Comparison of ENCODE assay signal across 10 mouse cellular contexts in genomic region chr9:83349905-83350304, GRCm38 (mm10).
A peak's percentile ranks its signal among the peaks of the same experiment; 100 is the strongest.
DNase-seq lines count a peak whose midpoint lies in the region; ATAC-seq and TF ChIP-seq lines count a peak whose summit lies in the region.
"Had no signal": no experiment of that assay in that cellular context is flagged by ENCODE, and none has a peak within 500 bp of the region (broad histone marks: within the 10 kb centered on the region; RNA-seq: fewer than 3 reads in every experiment).

No protein-coding gene starts in this region.

- no peaks in the 10 kb centered on the region for H3K36me3 ChIP-seq in forebrain, embryonic 10.5 days (replicated peaks)
- no peaks in the 10 kb centered on the region for H3K36me3 ChIP-seq in forebrain, embryonic 16.5 days (ENCODE audit: control insufficient read depth, insufficient read depth)
- no peaks in the 10 kb centered on the region for H3K36me3 ChIP-seq in lung, embryonic 15.5 days
- no peaks in the 10 kb centered on the region for H3K36me3 ChIP-seq in hindbrain, postnatal 0 days (ENCODE audit: insufficient read depth, low read length)

- H3K4me3 ChIP-seq in forebrain, embryonic 10.5 days, result no peak overlapping the region
- no peak overlapping the region for H3K4me3 ChIP-seq in forebrain, embryonic 16.5 days (replicated peaks; ENCODE audit: low read length)
- no peak overlapping the region for H3K4me3 ChIP-seq in lung, embryonic 15.5 days
- no peak overlapping the region for H3K4me3 ChIP-seq in hindbrain, postnatal 0 days (ENCODE audit: low read length)
- H3K4me3 ChIP-seq in olfactory bulb, adult 2 months (ENCODE audit: insufficient read depth, low read depth, low read length), result no peak overlapping the region

- 16% methylated on average over 1 of the region's 1 CpGs for WGBS in forebrain, embryonic 10.5 days
- WGBS in forebrain, embryonic 16.5 days, result 0% methylated on average over 1 of the region's 1 CpGs
- WGBS in lung, embryonic 15.5 days, result 0% methylated on average over 1 of the region's 1 CpGs
- WGBS in hindbrain, postnatal 0 days, result 10% methylated on average over 1 of the region's 1 CpGs
- 37% methylated on average over 1 of the region's 1 CpGs for WGBS in olfactory bulb, adult 2 months

- peaks cover 34% of the 10 kb centered on the region for H3K4me1 ChIP-seq in forebrain, embryonic 10.5 days
- peaks cover 7% of the 10 kb centered on the region for H3K4me1 ChIP-seq in forebrain, embryonic 16.5 days (replicated peaks; ENCODE audit: control insufficient read depth, insufficient read depth, low read length)
- H3K4me1 ChIP-seq in lung, embryonic 15.5 days, result peaks cover 25% of the 10 kb centered on the region
- peaks cover 16% of the 10 kb centered on the region; the same call in 1 of the 2 replicates for H3K4me1 ChIP-seq in hindbrain, postnatal 0 days (ENCODE audit: insufficient read depth, low read length)
- peaks cover 3% of the 10 kb centered on the region for H3K4me1 ChIP-seq in olfactory bulb, adult 2 months (ENCODE audit: control insufficient read depth, insufficient read depth, low read length)

- DNase-seq in forebrain, embryonic 10.5 days (ENCODE audit: extremely low spot score, low spot score), result peak; percentile 21
- no peak for DNase-seq in lung, postnatal 4 days
- DNase-seq in hindbrain, postnatal 0 days (ENCODE audit: low spot score), result no peak
- DNase-seq in c-Kit-positive CD71-positive TER-119-positive erythroid progenitor cells, embryonic 14.5 days (ENCODE audit: low spot score), result no peak
- no peak for DNase-seq in heart, adult 8-10 months (ENCODE audit: low spot score)

- TF ChIP-seq CTCF in hindbrain, postnatal 0 days (IDR thresholded peaks at IDR 0.05; ENCODE audit: low read depth), result no peak
- TF ChIP-seq CTCF in olfactory bulb, adult 2 months (IDR thresholded peaks at IDR 0.05; ENCODE audit: insufficient read depth, low read depth, low read length), result no peak

- H3K4me2 ChIP-seq in forebrain, embryonic 16.5 days (ENCODE audit: low read length), result no peak overlapping the region
- H3K4me2 ChIP-seq in lung, embryonic 15.5 days, result no peak overlapping the region
- H3K4me2 ChIP-seq in hindbrain, postnatal 0 days (ENCODE audit: low read depth, low read length), result no peak overlapping the region

- no peak for ATAC-seq in forebrain, embryonic 16.5 days
- peak; percentile 5; the same call in 1 of the 2 replicates for ATAC-seq in lung, embryonic 15.5 days (ENCODE audit: borderline replicate concordance, extremely low read depth, low FRiP score, low TSS enrichment)
- ATAC-seq in hindbrain, postnatal 0 days, result no peak
- ATAC-seq: Patski had no signal

- H3K27ac ChIP-seq in forebrain, embryonic 10.5 days, result peak overlapping the region; percentile 73
- no peak overlapping the region for H3K27ac ChIP-seq in forebrain, embryonic 16.5 days (ENCODE audit: low read length)
- H3K27ac ChIP-seq in lung, embryonic 15.5 days, result peak overlapping the region; percentile 49
- peak overlapping the region; percentile 36; the same call in 1 of the 2 replicates for H3K27ac ChIP-seq in hindbrain, postnatal 0 days
- H3K27ac ChIP-seq in olfactory bulb, adult 2 months (ENCODE audit: insufficient read depth, low read depth, low read length), result peak overlapping the region; percentile 26; the same call in 1 of the 2 replicates
- H3K27ac ChIP-seq: liver, embryonic 14.5 days had no signal

- no peaks in the 10 kb centered on the region for H3K27me3 ChIP-seq in forebrain, embryonic 10.5 days (ENCODE audit: poor library complexity, severe bottlenecking)
- H3K27me3 ChIP-seq in forebrain, embryonic 16.5 days (replicated peaks; ENCODE audit: control insufficient read depth, insufficient read depth, low read length), result no peaks in the 10 kb centered on the region
- no peaks in the 10 kb centered on the region for H3K27me3 ChIP-seq in lung, embryonic 15.5 days
- H3K27me3 ChIP-seq in hindbrain, postnatal 0 days (ENCODE audit: insufficient read depth, low read length), result no peaks in the 10 kb centered on the region
- H3K27me3 ChIP-seq: Patski had no signal

- H3K9ac ChIP-seq in forebrain, embryonic 16.5 days (replicated peaks; ENCODE audit: low read depth, low read length), result no peak overlapping the region
- no peak overlapping the region for H3K9ac ChIP-seq in lung, embryonic 15.5 days
- H3K9ac ChIP-seq in hindbrain, postnatal 0 days (replicated peaks; ENCODE audit: low read length), result no peak overlapping the region
- H3K9ac ChIP-seq: liver, embryonic 14.5 days had no signal

- TF ChIP-seq POLR2A in olfactory bulb, adult 2 months (IDR thresholded peaks at IDR 0.05; ENCODE audit: insufficient read depth, low read depth, low read length), result no peak

- no peaks in the 10 kb centered on the region for H3K9me3 ChIP-seq in forebrain, embryonic 10.5 days
- no peaks in the 10 kb centered on the region for H3K9me3 ChIP-seq in forebrain, embryonic 16.5 days (ENCODE audit: control insufficient read depth, low read length)
- H3K9me3 ChIP-seq in lung, embryonic 15.5 days, result no peaks in the 10 kb centered on the region
- no peaks in the 10 kb centered on the region for H3K9me3 ChIP-seq in hindbrain, postnatal 0 days (ENCODE audit: low read length)
